Mouse (Mus musculus) heart, postnatal 0 days (tissue): ENCODE data around the gene Aplnr.

Experiments
- CTCF ChIP-seq: IDR thresholded peaks from 2 replicates; pipeline ENCODE4 v1.5.1; 2016; ENCODE audit warnings: antibody characterized with exemption, control low read depth, low read depth
- EP300 ChIP-seq: IDR thresholded peaks from 2 replicates; pipeline ENCODE4 v1.6.1; 2016; ENCODE audit warnings: antibody characterized with exemption, low read depth

DNA sequence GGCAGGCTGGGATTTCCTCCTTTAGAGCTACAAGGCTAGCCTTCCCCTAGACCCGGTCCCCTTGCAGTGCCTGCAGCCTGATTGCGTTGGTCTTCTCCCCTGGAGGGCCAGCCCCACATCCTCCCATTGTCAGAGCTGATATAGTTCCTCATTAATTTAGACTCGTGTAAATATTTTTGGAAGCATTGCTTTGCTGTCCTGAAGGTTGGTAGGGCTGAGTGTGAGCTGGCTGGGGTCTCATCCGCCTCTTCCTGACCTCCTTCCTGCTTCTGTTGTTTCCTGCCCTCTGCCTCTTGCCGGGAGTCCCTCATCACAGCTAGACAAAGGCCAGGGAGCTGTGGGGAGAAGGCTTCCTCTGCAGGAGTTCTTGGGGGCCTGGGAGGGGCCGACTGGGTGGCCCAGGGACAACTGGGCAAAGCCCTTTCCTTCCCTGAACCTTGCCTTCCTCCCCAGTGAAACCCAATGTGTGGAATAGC, 6.5 kb upstream of the Aplnr start:
- TF ChIP-seq CTCF (no peak), EP300 (0 out of 2 replicates have a peak, but pooled peaks have one; percentile 39)
